Mouse (Mus musculus): Measurements from ENCODE around the gene Abca6. TPM values are rescaled to one million over a fixed set of nuclear protein-coding genes. Genes with fewer than 3 reads are reported as not detected.

The Abca6 gene
- 0.05 and 0.39 TPM in 2 replicates for total RNA-seq (2017)

DNA sequence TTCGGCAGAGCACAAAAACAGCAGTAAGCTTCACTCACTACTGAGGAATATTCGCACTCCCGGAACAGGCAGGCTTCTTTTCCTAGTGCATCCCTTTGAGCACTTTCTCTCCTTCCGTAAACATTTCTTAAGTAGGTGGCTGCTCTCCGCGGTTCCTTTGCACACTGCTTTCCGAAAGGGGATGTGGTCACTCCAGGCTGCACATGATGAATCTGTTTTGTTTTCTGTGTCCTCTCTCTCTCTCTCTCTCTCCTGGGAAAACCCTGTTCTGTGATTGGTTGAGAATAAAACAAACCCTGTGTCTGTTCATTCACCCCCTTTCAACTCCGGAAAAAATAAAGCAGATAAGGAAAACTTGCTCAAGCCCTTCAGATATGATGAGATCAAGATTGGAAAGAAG, at the start of gene Abca6:
TSS of gene Abca6 (minus strand) at position 243 of the 400 bp plus-strand sequence.
- ATAC-seq (replicated peaks; ENCODE audit: low read depth, poor library complexity, severe bottlenecking): peak; percentile 82

DNA sequence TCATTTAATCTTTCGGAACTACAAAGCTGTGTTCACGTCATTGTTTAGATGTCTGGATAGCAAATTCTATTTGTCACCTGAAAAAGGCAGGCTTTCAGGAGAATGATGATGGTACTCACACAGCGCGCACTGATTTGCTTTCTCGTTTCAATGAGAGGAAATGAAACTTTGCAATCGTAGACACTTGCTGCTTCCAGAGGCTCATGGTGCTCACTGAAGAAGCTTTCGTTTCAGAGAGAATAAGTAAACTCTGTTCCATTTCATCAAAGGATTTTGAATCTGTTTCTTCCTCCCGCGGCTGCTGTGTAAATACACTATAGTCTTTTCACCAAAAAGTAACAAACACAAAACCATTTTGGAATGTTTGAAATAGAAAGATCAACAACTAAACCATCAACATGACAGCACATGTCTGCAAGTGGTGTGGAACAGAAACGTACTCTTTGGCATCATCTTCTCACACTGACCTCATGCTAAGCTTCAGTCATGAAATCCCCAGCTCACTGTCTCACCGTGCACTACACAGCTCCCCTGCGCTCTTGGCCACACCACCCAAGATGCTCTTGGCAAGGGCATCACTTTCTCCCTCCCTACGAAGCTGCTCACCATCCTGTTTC, 46.4 kb upstream of the Abca6 start:
- no peak for ATAC-seq (replicated peaks; ENCODE audit: low read depth, poor library complexity, severe bottlenecking)

DNA sequence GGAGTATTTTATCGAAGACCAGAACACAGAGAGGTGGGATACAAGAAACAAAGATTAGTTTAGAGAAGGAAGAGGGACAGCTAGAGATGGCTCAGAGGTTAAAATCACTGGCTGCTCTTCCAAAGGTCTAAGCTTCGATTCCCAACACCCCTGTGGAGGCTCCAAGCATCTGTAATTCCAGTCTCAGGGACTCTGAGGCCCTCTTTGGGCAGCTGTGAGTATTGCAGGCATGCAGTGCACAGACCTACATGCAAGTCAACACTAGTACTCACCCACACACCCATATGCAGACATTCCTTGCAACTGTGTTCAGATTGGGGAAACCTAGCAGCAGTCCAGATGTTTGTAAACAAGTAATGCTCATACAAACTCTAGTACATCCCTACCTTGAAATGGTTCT, 39.0 kb upstream of the Abca6 start:
- ATAC-seq (replicated peaks; ENCODE audit: low read depth, poor library complexity, severe bottlenecking): no peak

DNA sequence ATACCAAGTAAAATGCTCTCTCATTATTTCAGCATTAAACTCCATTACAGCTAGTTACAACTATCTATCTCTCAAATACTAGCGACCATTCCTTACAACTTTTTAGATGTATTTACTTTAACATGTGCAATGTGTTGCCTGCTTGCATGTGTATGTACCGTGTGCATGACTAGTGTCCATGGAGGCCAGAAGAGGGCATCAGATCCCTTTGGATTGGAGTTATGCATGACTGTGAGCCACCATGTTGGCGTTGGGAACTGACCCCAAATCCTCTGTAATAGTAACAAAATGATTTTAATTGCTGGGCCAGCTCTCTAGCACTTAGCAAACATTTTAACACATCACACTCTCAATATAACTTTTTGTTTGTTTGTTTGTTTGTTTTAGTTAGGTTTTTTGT, 36.8 kb upstream of the Abca6 start:
- no peak for ATAC-seq (replicated peaks; ENCODE audit: low read depth, poor library complexity, severe bottlenecking)

DNA sequence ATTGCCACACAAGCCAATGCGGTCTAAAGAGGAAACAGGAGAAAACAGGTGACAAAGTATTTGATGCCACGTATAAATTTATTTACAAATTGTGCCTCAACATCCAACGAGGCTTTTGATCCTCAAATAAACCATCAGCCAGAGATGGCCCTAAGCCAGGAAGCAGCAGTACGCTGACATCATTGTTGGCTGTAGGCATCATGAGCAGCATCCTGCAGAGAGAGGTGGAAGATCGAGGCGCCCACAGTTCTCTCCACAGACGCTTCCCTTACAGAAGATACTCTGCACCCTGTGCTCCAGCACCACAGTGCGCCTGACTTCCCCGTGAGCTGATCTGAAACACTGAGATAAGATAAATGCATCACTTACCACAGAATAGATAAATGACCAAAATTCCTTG, 36.1 kb upstream of the Abca6 start:
- ATAC-seq (replicated peaks; ENCODE audit: low read depth, poor library complexity, severe bottlenecking): no peak

DNA sequence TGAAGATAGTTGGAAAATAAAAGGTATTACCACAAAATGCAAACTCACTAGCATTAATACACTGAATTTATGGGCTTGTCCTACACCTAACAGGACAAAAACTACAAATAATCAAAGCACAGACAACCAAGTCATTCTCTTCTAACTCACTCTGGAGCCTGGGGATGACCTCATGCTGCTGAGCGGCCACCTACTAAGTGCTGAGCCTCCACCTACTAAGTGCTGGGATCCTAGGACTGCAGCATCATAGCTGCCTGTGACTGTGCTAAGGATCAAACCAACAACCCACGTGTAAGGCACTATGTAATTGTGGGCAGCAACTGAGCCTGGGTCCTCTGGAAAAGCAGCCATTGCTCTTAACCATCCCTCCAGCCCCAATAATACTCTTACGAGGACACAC, 34.8 kb upstream of the Abca6 start:
- no peak for ATAC-seq (replicated peaks; ENCODE audit: low read depth, poor library complexity, severe bottlenecking)

DNA sequence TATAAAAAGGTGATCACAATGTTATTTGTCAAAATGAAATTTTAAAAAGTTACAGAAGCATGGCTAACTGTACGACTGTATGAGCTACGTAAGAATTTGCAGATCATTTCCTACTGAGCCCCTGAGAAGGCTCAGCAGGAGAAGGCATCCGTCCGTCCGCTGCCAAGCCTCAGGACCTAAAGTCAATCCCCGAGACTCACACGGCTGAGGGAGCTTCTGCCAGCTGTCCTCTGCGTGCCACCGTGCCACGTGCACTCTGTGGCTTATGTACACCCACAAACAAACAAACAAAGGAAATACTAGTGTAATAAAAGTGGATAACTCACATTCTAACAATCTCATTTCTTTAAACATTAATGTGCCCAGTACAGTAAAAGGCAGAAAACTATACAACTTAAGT, 33.3 kb upstream of the Abca6 start:
- ATAC-seq (replicated peaks; ENCODE audit: low read depth, poor library complexity, severe bottlenecking): peak; percentile 66

DNA sequence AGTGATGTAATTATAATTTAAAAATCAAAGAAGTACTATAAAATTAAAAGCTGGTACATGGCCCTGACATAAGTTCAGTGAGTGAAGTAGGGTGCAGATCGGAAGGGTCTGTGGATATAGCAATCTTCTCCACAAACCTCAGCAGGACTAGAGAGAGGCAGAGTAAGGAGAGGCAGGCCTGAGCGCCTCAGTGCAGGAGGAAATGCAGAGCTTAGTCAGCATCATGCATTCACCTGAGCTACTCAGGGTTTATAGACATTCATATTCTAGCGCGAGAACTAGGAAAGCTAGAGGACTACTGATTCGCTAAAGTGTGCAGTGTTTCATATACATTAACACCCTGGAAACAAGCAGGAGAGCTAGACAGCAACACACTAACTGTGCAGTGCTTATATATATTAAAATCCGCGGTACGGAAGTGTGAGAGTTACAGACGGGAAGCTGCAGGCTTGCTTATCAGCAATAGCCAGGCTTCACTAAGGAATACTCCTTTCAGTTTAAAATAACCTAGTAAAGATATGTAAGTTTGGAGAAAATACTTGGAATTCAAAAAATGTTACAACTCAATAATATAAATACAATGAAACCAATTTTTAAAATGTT, 32.7 kb upstream of the Abca6 start:
- peak; percentile 74 for ATAC-seq (replicated peaks; ENCODE audit: low read depth, poor library complexity, severe bottlenecking)

DNA sequence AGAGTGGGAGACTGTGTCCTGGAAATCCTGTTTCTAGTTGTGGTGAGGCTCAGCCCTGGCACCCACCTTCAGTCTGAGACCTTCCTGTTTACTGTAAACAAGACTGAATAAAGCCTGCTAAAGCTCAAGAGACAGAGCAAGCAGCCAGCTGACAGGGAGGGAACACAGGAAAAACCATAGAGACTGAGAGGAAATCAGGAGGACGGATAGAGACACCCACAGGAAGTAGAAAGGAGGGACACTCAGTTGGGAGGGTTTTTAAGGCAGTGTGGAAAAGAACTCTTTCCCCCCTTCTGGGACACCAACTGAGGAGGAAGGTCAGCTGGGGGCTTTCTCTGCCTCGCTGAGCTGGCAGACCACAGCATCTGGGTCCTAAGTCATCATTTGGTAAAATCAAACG, 23.2 kb upstream of the Abca6 start:
- ATAC-seq (replicated peaks; ENCODE audit: low read depth, poor library complexity, severe bottlenecking): no peak

DNA sequence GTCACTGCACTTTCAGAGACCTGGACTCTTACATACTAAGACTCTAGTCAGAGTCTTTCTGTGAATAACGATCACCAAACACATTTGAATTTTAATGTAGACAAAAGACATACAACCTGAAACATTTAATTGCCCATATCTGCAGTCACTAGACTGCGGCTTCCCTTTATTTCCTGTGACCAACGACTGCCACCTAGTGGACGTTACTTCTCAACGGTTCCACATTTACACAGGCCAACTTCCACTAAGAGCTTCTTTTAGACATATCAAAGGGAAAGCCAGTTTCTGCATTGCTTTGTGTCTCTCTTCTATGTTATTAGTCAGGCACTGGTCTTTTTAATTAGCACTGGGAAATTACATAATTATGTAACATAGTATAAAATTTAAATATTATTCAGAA, 20.2 kb upstream of the Abca6 start:
- peak; percentile 81 for ATAC-seq (replicated peaks; ENCODE audit: low read depth, poor library complexity, severe bottlenecking)

DNA sequence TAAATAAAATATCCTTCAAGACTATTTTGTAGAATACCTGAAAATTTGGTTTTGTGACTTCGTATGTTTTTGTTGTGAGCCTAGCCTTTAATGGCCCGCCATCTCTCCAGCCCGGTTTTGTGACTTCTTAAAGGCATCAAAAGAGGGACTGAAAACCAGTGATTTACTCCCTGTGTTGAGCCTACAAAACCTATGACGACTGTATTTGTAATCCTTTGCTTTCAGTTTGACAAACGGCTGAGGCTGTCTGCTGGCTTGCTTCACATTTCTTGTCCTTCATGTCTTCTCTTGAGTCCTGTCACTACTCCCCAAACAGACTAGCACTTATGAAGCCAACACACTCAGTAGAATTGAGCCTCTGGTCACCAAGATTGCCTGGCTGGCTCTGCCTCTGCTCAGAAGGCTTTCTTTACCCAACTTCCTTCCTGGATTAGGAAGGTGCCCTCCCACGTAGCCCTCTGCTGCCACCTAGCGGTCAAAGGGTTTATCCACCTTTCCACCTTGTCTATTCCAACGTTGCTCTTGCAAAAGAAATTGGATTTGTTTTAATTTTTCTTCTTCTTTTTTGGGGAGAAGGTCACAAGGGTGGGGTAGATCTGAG, 16.8 kb upstream of the Abca6 start:
- peak; percentile 96 for ATAC-seq (replicated peaks; ENCODE audit: low read depth, poor library complexity, severe bottlenecking)

DNA sequence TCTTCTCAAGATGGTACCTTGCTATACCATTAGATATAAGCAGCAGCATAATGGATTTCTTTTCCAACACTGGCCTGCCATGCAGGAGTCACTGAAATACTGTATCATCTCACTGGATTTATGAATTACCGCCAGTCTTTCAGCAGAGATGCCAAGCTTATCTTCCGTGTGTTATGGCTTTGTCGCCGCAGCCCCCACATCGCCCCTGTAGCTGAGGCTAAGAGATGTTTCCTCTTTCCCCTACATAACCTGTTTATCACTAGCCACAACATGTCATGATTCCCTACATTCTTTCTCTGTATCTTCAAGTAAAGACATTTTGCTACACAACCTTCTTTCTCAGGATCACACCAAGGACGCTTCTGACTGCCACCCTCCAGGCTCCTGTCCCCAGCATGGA, 15.7 kb upstream of the Abca6 start:
- no peak for ATAC-seq (replicated peaks; ENCODE audit: low read depth, poor library complexity, severe bottlenecking)

DNA sequence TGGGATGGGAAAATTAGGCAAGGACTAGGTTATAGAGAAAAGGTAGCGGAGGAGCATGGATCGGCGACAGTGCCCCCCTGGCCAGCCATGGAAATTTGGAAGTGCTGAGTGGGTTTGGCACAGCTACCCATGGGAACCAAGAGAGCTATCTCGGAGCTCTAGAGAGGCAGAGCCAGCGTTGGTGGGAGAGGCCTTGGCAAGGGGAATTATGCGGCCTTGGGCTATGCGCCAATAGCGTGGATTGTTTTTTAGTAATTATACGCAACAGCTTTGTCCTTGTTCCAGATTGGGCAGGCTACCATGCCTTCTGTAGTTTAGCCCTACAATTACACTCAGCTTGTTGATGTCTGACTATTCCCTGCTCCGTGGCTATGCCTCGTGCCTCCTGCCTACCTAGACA, 15.2 kb upstream of the Abca6 start:
- no peak for ATAC-seq (replicated peaks; ENCODE audit: low read depth, poor library complexity, severe bottlenecking)

DNA sequence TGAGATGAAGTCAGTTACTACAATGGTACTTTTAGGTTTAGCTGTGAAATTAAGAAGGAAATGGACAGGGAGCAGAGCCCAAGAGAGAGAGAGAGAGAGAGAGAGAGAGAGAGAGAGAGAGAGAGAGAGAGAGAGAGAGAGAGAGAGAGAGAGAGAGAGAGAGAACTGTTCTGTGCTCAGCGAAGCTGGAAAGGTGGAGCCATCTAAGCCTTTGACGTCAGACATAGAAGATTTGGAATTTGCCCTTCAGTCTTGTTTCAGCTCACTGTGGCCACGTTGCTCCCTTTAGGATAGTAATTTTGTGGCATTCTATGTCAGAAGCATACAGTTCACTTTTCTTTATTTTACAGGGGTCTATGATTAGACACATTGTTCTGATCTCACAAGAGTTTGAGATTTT, 10.3 kb upstream of the Abca6 start:
- no peak for ATAC-seq (replicated peaks; ENCODE audit: low read depth, poor library complexity, severe bottlenecking)

DNA sequence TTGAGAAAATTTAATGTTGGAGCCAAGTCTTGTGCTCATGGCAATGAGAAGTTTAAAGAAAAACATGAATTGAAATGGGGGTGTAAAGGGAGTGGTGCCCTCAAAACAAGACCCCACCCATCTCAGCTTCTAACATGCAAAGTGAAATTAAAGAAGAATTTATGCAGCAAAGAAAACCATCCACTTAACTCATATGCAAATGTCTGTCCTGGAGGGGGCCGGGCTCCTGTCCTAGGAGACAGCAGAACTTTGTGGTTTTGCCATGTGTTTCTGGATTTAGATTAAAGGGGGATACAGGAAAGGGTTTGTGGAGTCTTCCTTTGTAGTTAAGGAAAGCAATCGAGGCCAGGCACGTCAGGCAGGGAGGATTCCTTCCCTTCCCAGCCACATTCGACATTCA, 6.3 kb upstream of the Abca6 start:
- ATAC-seq (replicated peaks; ENCODE audit: low read depth, poor library complexity, severe bottlenecking): no peak

DNA sequence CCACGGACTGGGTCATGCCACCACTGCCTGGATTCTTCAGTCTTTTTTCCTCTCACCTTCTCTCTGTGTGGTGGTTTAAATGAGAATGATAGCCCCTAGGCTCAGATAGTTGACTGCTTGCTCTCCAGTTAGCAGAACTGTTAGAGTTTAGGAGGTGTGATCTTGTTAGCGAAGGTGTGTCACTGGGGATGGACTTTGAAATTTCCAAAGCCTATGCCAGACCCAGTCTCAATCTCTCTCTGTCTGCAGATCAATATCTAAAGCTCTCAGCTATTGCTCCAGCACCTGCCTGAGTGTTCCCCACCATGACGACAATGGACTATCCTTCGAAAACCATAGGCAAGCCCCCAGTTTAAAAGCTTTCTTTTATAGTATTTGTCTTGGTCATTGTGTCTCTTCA, 5.5 kb upstream of the Abca6 start:
- ATAC-seq (replicated peaks; ENCODE audit: low read depth, poor library complexity, severe bottlenecking): no peak

DNA sequence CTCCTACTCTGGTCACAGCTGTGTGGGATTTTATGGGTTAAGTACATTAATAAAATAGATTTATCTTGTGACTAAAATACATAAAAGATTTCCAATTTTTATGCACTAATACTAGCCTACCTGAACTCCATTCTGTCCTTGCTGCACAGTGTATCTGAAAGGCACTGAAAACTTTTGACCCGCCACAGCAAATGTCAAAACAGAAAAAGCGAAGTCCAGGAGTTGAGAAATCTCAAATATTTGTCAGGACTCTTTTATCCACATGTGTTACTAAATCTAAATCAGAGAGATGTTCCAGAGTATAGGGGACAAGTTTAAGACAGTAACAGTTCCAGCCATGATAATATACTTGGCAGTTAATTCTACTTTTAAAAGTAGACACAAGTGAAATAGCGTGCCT, 680 bp upstream of the Abca6 start:
- no peak for ATAC-seq (replicated peaks; ENCODE audit: low read depth, poor library complexity, severe bottlenecking)

DNA sequence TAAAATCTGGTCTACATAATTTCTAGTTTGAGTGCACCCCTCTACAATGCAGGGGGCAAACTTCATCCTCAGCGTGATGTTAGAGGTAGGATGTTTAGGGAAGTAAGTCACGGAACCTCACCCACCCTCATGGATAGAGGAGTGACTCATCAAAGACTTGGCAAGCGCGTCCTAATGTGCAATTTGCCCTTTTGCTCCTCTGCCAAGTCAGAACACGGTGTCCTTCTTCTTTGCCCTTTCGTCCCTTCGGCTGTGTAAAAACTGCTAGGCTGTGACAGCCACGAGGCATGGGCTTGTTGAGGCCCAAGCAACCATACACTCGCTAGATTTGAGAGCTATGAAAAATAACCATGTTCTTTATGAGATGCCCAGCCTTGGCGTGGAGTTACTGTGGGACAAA, 6.8 kb downstream of the Abca6 start:
- no peak for ATAC-seq (replicated peaks; ENCODE audit: low read depth, poor library complexity, severe bottlenecking)

DNA sequence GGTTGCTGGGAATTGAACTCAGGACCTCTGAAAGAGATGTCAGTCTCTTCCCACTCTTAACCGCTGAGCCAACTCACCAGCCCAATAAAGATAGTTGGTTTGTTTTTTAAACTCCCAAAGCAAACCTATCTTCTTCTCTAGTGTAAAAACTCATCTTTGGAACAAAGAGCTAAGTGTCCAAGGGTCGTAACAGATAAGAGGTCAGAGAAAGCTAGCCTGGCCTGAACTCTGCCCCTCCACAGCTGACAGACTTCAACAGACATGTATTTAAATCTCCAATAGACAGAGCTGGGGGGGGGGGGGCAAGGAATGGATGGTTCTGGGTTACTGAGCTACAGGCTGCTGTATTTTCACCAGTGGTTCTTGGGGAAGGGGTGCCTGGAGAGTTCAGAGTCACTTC, 14.1 kb downstream of the Abca6 start:
- no peak for ATAC-seq (replicated peaks; ENCODE audit: low read depth, poor library complexity, severe bottlenecking)

DNA sequence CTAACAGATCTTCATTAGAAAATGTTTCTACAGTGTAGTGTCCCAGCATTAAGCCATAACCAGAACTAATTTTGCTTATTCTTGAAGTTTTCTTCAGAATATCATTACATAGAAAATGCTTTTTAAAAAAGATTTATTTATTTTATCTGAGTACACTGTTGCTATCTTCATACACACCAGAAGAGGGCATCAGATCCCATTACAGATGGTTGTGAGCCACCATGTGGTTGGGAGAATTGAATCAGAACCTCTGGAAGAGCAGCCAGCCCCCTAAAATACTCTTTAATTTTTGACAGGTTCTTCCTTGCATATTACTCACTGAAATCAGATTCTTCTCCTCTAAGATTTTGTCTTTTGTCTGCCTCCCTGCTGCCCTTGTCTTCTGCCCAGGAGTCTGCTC, 18.6 kb downstream of the Abca6 start:
- ATAC-seq (replicated peaks; ENCODE audit: low read depth, poor library complexity, severe bottlenecking): no peak

DNA sequence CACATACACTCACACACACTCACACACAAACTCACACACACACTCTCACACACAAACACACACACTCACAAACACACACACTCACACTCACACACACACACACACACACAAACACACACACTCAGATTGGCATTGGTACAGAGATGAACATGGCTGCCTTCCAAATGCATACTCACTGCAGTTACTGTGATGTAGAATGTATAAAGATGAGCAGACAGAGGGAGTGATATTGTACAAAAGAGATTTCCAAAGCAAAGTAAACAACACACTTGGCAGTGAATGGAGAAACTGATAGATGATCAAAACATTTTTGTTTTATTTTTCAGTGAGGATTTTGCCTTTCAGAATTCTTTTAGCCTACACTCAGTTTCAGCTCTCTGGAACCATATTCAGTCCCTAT, 34.5 kb downstream of the Abca6 start:
- no peak for ATAC-seq (replicated peaks; ENCODE audit: low read depth, poor library complexity, severe bottlenecking)

DNA sequence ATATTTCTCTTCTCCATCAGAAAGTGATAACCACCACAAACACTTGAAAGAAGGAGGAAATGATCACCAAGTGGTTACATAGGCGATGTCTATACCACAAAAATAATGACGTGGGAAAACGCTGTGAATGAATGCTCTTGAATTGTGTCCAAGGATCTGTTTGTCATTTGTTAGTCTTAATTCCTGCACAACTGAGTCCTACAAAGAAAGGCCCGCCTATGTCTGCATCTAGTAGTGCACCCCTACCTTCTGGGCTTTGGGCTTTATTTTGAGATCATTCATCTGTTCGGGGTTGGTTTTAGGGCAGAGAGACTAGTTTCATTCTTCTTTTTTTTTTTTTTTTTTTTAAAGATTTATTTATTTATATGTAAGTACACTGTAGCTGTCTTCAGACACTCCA, 47.6 kb downstream of the Abca6 start:
- ATAC-seq (replicated peaks; ENCODE audit: low read depth, poor library complexity, severe bottlenecking): no peak
